Mouse (Mus musculus): ENCODE data around the gene Ptpn7. TPM values are rescaled to one million over a fixed set of nuclear protein-coding genes. Genes with fewer than 3 reads are reported as not detected.

Gene Ptpn7
- polyA plus RNA-seq, 1 experiment = 2.5 TPM

- no peaks in the 10 kb centered on the region for H3K27me3 ChIP-seq (replicated peaks; ENCODE audit: control insufficient read depth, insufficient read depth, low read length)
- no peak overlapping the region for H3K27ac ChIP-seq (ENCODE audit: insufficient read depth, low read depth, low read length)
- H3K4me1 ChIP-seq (ENCODE audit: control insufficient read depth, insufficient read depth, low read length) = no peaks in the 10 kb centered on the region
- no peaks in the 10 kb centered on the region for H3K36me3 ChIP-seq (ENCODE audit: control insufficient read depth, insufficient read depth, low read length)
- 78% methylated on average over 7 of the region's 7 CpGs for WGBS
- no peak for DNase-seq
- no peak for TF ChIP-seq CTCF (conservative IDR thresholded peaks at IDR 0.05; ENCODE audit: insufficient read depth, insufficient read length, low read depth, low read length)
- TF ChIP-seq POLR2A (IDR thresholded peaks at IDR 0.05; ENCODE audit: low read depth, low read length) = no peak
- H3K4me3 ChIP-seq (ENCODE audit: insufficient read depth, low read depth, low read length) = no peak overlapping the region
These were observed 37.8 kb upstream of the Ptpn7 start for GRCm38 (mm10) chr1:135094723-135095122.

GRCm38 (mm10) chr1:135095189-135095588 lies 37.3 kb upstream of the Ptpn7 start:
- no peak for DNase-seq
- H3K36me3 ChIP-seq (ENCODE audit: control insufficient read depth, insufficient read depth, low read length) = no peaks in the 10 kb centered on the region
- no peak overlapping the region for H3K27ac ChIP-seq (ENCODE audit: insufficient read depth, low read depth, low read length)
- 51% methylated on average over 7 of the region's 7 CpGs for WGBS
- TF ChIP-seq POLR2A (IDR thresholded peaks at IDR 0.05; ENCODE audit: low read depth, low read length) (no peak), CTCF (conservative IDR thresholded peaks at IDR 0.05; ENCODE audit: insufficient read depth, insufficient read length, low read depth, low read length) (no peak)
- no peak overlapping the region for H3K4me3 ChIP-seq (ENCODE audit: insufficient read depth, low read depth, low read length)
- H3K4me1 ChIP-seq (ENCODE audit: control insufficient read depth, insufficient read depth, low read length) = no peaks in the 10 kb centered on the region
- H3K27me3 ChIP-seq (replicated peaks; ENCODE audit: control insufficient read depth, insufficient read depth, low read length) = no peaks in the 10 kb centered on the region

GRCm38 (mm10) chr1:135096312-135096711 lies 36.2 kb upstream of the Ptpn7 start:
- TF ChIP-seq POLR2A (IDR thresholded peaks at IDR 0.05; ENCODE audit: low read depth, low read length) (no peak), CTCF (conservative IDR thresholded peaks at IDR 0.05; ENCODE audit: insufficient read depth, insufficient read length, low read depth, low read length) (no peak)
- H3K4me3 ChIP-seq (ENCODE audit: insufficient read depth, low read depth, low read length) = no peak overlapping the region
- no peaks in the 10 kb centered on the region for H3K36me3 ChIP-seq (ENCODE audit: control insufficient read depth, insufficient read depth, low read length)
- no peaks in the 10 kb centered on the region for H3K27me3 ChIP-seq (replicated peaks; ENCODE audit: control insufficient read depth, insufficient read depth, low read length)
- 86% methylated on average over 11 of the region's 11 CpGs for WGBS
- no peak for DNase-seq
- no peak overlapping the region for H3K27ac ChIP-seq (ENCODE audit: insufficient read depth, low read depth, low read length)
- no peaks in the 10 kb centered on the region for H3K4me1 ChIP-seq (ENCODE audit: control insufficient read depth, insufficient read depth, low read length)

- TF ChIP-seq POLR2A (IDR thresholded peaks at IDR 0.05; ENCODE audit: low read depth, low read length) = no peak
- no peak for TF ChIP-seq CTCF (conservative IDR thresholded peaks at IDR 0.05; ENCODE audit: insufficient read depth, insufficient read length, low read depth, low read length)
- Histone ChIP-seq H3K36me3 (ENCODE audit: control insufficient read depth, insufficient read depth, low read length) (no peaks in the 10 kb centered on the region), H3K4me3 (ENCODE audit: insufficient read depth, low read depth, low read length) (no peak overlapping the region), H3K27me3 (replicated peaks; ENCODE audit: control insufficient read depth, insufficient read depth, low read length) (no peaks in the 10 kb centered on the region), H3K27ac (ENCODE audit: insufficient read depth, low read depth, low read length) (no peak overlapping the region), H3K4me1 (ENCODE audit: control insufficient read depth, insufficient read depth, low read length) (no peaks in the 10 kb centered on the region)
- no peak for DNase-seq
- 95% methylated on average over 6 of the region's 6 CpGs for WGBS
These were observed 35.1 kb upstream of the Ptpn7 start for GRCm38 (mm10) chr1:135097441-135097840.

GRCm38 (mm10) chr1:135098441-135098840 lies 34.1 kb upstream of the Ptpn7 start:
- H3K27me3 ChIP-seq (replicated peaks; ENCODE audit: control insufficient read depth, insufficient read depth, low read length) = no peaks in the 10 kb centered on the region
- H3K4me1 ChIP-seq (ENCODE audit: control insufficient read depth, insufficient read depth, low read length) = no peaks in the 10 kb centered on the region
- no peaks in the 10 kb centered on the region for H3K36me3 ChIP-seq (ENCODE audit: control insufficient read depth, insufficient read depth, low read length)
- WGBS = 82% methylated on average over 7 of the region's 7 CpGs
- no peak for TF ChIP-seq POLR2A (IDR thresholded peaks at IDR 0.05; ENCODE audit: low read depth, low read length)
- no peak for TF ChIP-seq CTCF (conservative IDR thresholded peaks at IDR 0.05; ENCODE audit: insufficient read depth, insufficient read length, low read depth, low read length)
- no peak overlapping the region for H3K4me3 ChIP-seq (ENCODE audit: insufficient read depth, low read depth, low read length)
- no peak for DNase-seq
- no peak overlapping the region for H3K27ac ChIP-seq (ENCODE audit: insufficient read depth, low read depth, low read length)

- WGBS = 44% methylated on average over 7 of the region's 7 CpGs
- H3K27me3 ChIP-seq (replicated peaks; ENCODE audit: control insufficient read depth, insufficient read depth, low read length) = peaks cover 3% of the 10 kb centered on the region; the same call in 1 of the 2 replicates
- no peak overlapping the region for H3K27ac ChIP-seq (ENCODE audit: insufficient read depth, low read depth, low read length)
- no peak for DNase-seq
- H3K4me3 ChIP-seq (ENCODE audit: insufficient read depth, low read depth, low read length) = no peak overlapping the region
- no peaks in the 10 kb centered on the region for H3K4me1 ChIP-seq (ENCODE audit: control insufficient read depth, insufficient read depth, low read length)
- no peaks in the 10 kb centered on the region for H3K36me3 ChIP-seq (ENCODE audit: control insufficient read depth, insufficient read depth, low read length)
- TF ChIP-seq POLR2A (IDR thresholded peaks at IDR 0.05; ENCODE audit: low read depth, low read length) = no peak
- no peak for TF ChIP-seq CTCF (conservative IDR thresholded peaks at IDR 0.05; ENCODE audit: insufficient read depth, insufficient read length, low read depth, low read length)
These were observed 32.1 kb upstream of the Ptpn7 start for GRCm38 (mm10) chr1:135100400-135100799.

- H3K36me3 ChIP-seq (ENCODE audit: control insufficient read depth, insufficient read depth, low read length) = no peaks in the 10 kb centered on the region
- TF ChIP-seq CTCF (conservative IDR thresholded peaks at IDR 0.05; ENCODE audit: insufficient read depth, insufficient read length, low read depth, low read length) (no peak), POLR2A (IDR thresholded peaks at IDR 0.05; ENCODE audit: low read depth, low read length) (no peak)
- no peak for DNase-seq
- H3K27ac ChIP-seq (ENCODE audit: insufficient read depth, low read depth, low read length) = no peak within 1 kb of the TSS
- peaks cover 3% of the 10 kb centered on the region; the same call in 1 of the 2 replicates for H3K27me3 ChIP-seq (replicated peaks; ENCODE audit: control insufficient read depth, insufficient read depth, low read length)
- peak within 1 kb of the TSS; percentile 4; the same call in 1 of the 2 replicates for H3K4me3 ChIP-seq (ENCODE audit: insufficient read depth, low read depth, low read length)
- under 1% methylated on average over 40 of the region's 40 CpGs for WGBS
- no peaks in the 10 kb centered on the region for H3K4me1 ChIP-seq (ENCODE audit: control insufficient read depth, insufficient read depth, low read length)
These were observed 27.4 kb upstream of the Ptpn7 start, which contains the start of gene Lgr6 for GRCm38 (mm10) chr1:135105124-135105523. Gene Lgr6 (minus strand): TSS chr1:135105276.
